Mouse (Mus musculus) gastrocnemius, postnatal 4 days (tissue): ENCODE data around the gene Umps. TPM values are rescaled to one million over a fixed set of nuclear protein-coding genes. Genes with fewer than 3 reads are reported as not detected.

Source experiments
- DNase-seq, 2 experiments: peaks; one replicate each; pipeline ENCODE4 v3.0.0; 2021 to 2022; ENCODE audit warnings: low spot score in 2 of 2, mixed read lengths in 2 of 2
- long read RNA-seq, 2 experiments: library from polyadenylated mRNA; stranded (forward); transcript quantifications; one replicate each; pipeline ENCODE4 v2.0.0; 2021
- total RNA-seq, 2 experiments: library from RNA; stranded (reverse); gene quantifications; 2 replicates each; pipeline ENCODE4 v1.2.3; 2021

Gene Umps
- total RNA-seq = 10 to 100 TPM; 13.4 to 13.5 TPM
- long read RNA-seq, experiment 1, transcript Umps-202 (5 exons, 3,283 nt) = minor isoform, 7 of 34 reads
- long read RNA-seq, experiment 1, transcript Umps-201 (6 exons, 3,484 nt) = major isoform, 22 of 34 reads
- long read RNA-seq, experiment 1, partial matches to known transcripts = 1 of 34 reads
- long read RNA-seq, experiment 1, other reads (novel, unspliced or antisense) = 4 of 34 reads
- long read RNA-seq, experiment 2, transcript Umps-202 (5 exons, 3,283 nt) = minor isoform, 14 of 35 reads
- long read RNA-seq, experiment 2, transcript Umps-201 (6 exons, 3,484 nt) = major isoform, 17 of 35 reads
- long read RNA-seq, experiment 2, partial matches to known transcripts = 1 of 35 reads
- long read RNA-seq, experiment 2, other reads (novel, unspliced or antisense) = 3 of 35 reads

- DNase-seq = peak; percentile 72 to 86
These were observed at the start of gene Umps for GRCm38 (mm10) chr16:33966538-33967282. Gene Umps (minus strand): TSS chr16:33967038.

- no peak for DNase-seq
These were observed 45.4 kb upstream of the Umps start for GRCm38 (mm10) chr16:34011991-34012845.

GRCm38 (mm10) chr16:34009567-34009966, 42.7 kb upstream of the Umps start:
- DNase-seq = no peak

- no peak for DNase-seq
These were observed 39.1 kb upstream of the Umps start for GRCm38 (mm10) chr16:34005986-34006385.

- peak in 1 of 2 experiments; percentile 47 for DNase-seq
These were observed 37.3 kb upstream of the Umps start for GRCm38 (mm10) chr16:34004128-34004578.

- no peak for DNase-seq
These were observed 36.8 kb upstream of the Umps start for GRCm38 (mm10) chr16:34003566-34004127.

- no peak for DNase-seq
These were observed 33.9 kb upstream of the Umps start for GRCm38 (mm10) chr16:34000715-34001114.

GRCm38 (mm10) chr16:33999388-33999787, 32.5 kb upstream of the Umps start:
- peak in 1 of 2 experiments; percentile 38 for DNase-seq

GRCm38 (mm10) chr16:33998011-33998410, 31.2 kb upstream of the Umps start:
- no peak for DNase-seq

GRCm38 (mm10) chr16:33996030-33996429, 29.2 kb upstream of the Umps start:
- DNase-seq = peak in 1 of 2 experiments; percentile 52

GRCm38 (mm10) chr16:33995496-33995895, 28.7 kb upstream of the Umps start:
- no peak for DNase-seq

- no peak for DNase-seq
These were observed 27.5 kb upstream of the Umps start for GRCm38 (mm10) chr16:33994321-33994720.

- DNase-seq = no peak
These were observed 23.9 kb upstream of the Umps start for GRCm38 (mm10) chr16:33990712-33991111.

GRCm38 (mm10) chr16:33989106-33989505, 22.3 kb upstream of the Umps start:
- DNase-seq = no peak

GRCm38 (mm10) chr16:33988358-33989012, 21.6 kb upstream of the Umps start:
- no peak for DNase-seq

- DNase-seq = no peak
These were observed 20.2 kb upstream of the Umps start for GRCm38 (mm10) chr16:33986993-33987392.

GRCm38 (mm10) chr16:33985372-33985771, 18.5 kb upstream of the Umps start:
- DNase-seq = no peak

- no peak for DNase-seq
These were observed 16.9 kb upstream of the Umps start for GRCm38 (mm10) chr16:33983712-33984111.

- no peak for DNase-seq
These were observed 13.0 kb upstream of the Umps start for GRCm38 (mm10) chr16:33979855-33980254.

GRCm38 (mm10) chr16:33967283-33967640, 424 bp upstream of the Umps start:
- DNase-seq = no peak
